Mouse (Mus musculus) forebrain, embryonic 11.5 days (tissue): ENCODE results near the gene Prss56. TPM values are rescaled to one million over a fixed set of nuclear protein-coding genes. Genes with fewer than 3 reads are reported as not detected.

ENCODE experiments used
- ATAC-seq: fragments of 200-750 bp; cut with Nextera tagmentation; replicated peaks from 2 replicates; pipeline ENCODE4 v1.8.0; 2017; ENCODE audit warnings: moderate TSS enrichment; ENCODE audit not compliant: low FRiP score
- DNase-seq: peaks from one replicate; pipeline ENCODE4 v3.0.0-alpha.2; 2017; ENCODE audit warnings: low spot score
- H3K27ac ChIP-seq: fragments of 300-500 bp; sonication (generic); 2 replicates; pipeline ENCODE4 v1.5.1; 2014; ENCODE audit warnings: low read depth, low read length
- H3K27me3 ChIP-seq: fragments of 300-500 bp; sonication (generic); 2 replicates; pipeline ENCODE4 v1.6.1; 2014; ENCODE audit warnings: mild to moderate bottlenecking, low read length, mixed read lengths; ENCODE audit not compliant: control insufficient read depth, insufficient read depth
- H3K36me3 ChIP-seq: fragments of 300-500 bp; sonication (generic); 2 replicates; pipeline ENCODE4 v1.6.1; 2014; ENCODE audit warnings: mild to moderate bottlenecking, low read length, moderate library complexity, mixed read lengths; ENCODE audit not compliant: control insufficient read depth, insufficient read depth
- H3K4me1 ChIP-seq: fragments of 300-500 bp; sonication (generic); replicated peaks from 2 replicates; pipeline ENCODE4 v1.6.1; 2014; ENCODE audit warnings: low read length, mixed read lengths; ENCODE audit not compliant: control insufficient read depth, insufficient read depth
- H3K4me2 ChIP-seq: fragments of 300-500 bp; sonication (generic); 2 replicates; pipeline ENCODE4 v1.6.1; 2014; ENCODE audit warnings: low read depth, mild to moderate bottlenecking, low read length, moderate library complexity, mixed read lengths; ENCODE audit not compliant: severe bottlenecking
- H3K4me3 ChIP-seq: fragments of 300-500 bp; sonication (generic); 2 replicates; pipeline ENCODE4 v1.5.1; 2014; ENCODE audit warnings: low read depth, low read length
- H3K9ac ChIP-seq: fragments of 300-500 bp; sonication (generic); 2 replicates; pipeline ENCODE4 v1.6.1; 2014; ENCODE audit warnings: low read length
- H3K9me3 ChIP-seq: fragments of 300-500 bp; sonication (generic); 2 replicates; pipeline ENCODE4 v1.6.1; 2016; ENCODE audit warnings: low read length, mixed read lengths; ENCODE audit not compliant: control insufficient read depth
- WGBS: fragments of 180-500 bp; shearing (Covaris S2); extraction: QIAGEN DNeasy Blood & Tissue Kit; methylation state at CpG from one replicate; pipeline ENCODE4 v1.1.7; 2014; 5-methylcytosine and 5-hydroxymethylcytosine counted together
- polyA plus RNA-seq: library from polyadenylated mRNA; unstranded; fragments of >200 nt; fragmentation: Nextera tagmentation; extraction: Ambion mirVana; gene quantifications from 2 replicates; pipeline ENCODE4 v1.2.1, GENCODE M21; 2014

Prss56 gene
- polyA plus RNA-seq, 1 experiment from 2014 or later: not detected

DNA sequence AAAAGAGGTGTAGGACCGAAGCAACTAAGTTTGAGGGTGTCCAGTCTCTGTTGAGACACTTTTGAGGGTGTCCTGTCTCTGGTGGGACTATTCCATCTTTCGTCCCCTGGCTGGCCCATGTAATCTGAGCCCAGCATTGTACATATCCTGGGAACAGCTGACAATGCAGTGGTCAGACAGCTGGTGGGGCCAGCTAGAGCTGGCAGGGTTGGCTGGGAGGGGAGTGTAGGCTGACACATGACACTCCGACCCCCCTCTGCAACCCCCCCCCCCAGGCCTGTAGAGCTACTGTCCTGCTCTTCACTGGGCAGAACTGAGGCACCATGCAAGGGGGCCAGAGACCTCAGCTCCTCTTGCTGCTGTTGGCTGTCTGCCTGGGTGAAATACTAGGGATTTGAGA, 22.4 kb downstream of the Prss56 start:
- ATAC-seq: no peak
- Histone ChIP-seq H3K9me3 (no peaks in the 10 kb centered on the region), H3K4me1 (0 out of 2 replicates have a peak, but pooled peaks cover 2% of the 10 kb centered on the region), H3K9ac (no peak overlapping the region), H3K4me2 (no peak overlapping the region), H3K27me3 (no peaks in the 10 kb centered on the region; the same call in 1 of the 2 replicates), H3K27ac (no peak overlapping the region), H3K4me3 (no peak overlapping the region), H3K36me3 (no peaks in the 10 kb centered on the region)
- 55% methylated on average over 3 of the region's 3 CpGs for WGBS
- DNase-seq: no peak

DNA sequence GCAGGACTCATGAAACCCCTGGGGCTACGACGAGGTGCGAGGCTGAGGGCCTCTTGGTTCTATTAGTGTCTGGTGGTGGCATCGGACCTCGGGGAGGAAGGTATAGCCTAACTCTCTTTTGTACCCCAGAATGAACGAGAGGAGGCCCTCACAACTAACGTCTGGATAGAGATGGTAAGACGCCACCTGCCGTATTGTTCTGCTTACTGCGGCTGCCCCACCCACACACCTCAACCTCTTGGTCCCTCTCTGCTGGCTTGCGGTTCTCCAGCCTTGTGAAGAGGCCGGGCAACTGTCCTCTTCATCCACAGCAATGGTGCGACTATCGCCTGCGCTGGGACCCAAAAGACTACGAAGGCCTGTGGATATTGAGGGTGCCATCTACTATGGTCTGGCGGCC, 23.2 kb downstream of the Prss56 start:
- 23% methylated on average over 17 of the region's 17 CpGs for WGBS

DNA sequence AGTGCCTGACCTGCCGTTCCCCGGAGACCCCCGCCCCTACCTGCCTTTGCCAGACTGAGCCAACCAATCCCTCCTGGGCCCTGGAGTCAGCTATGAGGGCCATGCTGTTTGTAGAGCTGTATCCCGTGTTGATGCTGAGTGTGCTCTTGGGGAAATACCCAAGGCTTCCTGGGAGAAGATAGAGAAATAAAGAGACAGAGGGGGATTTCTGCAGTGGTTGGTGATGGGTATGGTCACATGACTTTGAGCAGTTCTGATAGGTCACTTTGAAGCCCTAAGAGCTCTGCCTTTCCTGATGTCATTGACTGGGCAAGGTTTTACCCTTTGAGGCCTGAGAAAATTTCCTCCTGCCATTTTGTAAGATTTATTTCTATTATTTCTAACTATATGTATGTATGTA, 28.3 kb downstream of the Prss56 start:
- H3K27me3 ChIP-seq: no peaks in the 10 kb centered on the region; the same call in 1 of the 2 replicates
- peaks cover 10% of the 10 kb centered on the region for H3K4me1 ChIP-seq
- no peak overlapping the region for H3K9ac ChIP-seq
- WGBS: 90% methylated on average over 4 of the region's 4 CpGs
- H3K36me3 ChIP-seq: no peaks in the 10 kb centered on the region
- no peak overlapping the region for H3K4me3 ChIP-seq
- no peak for DNase-seq
- H3K9me3 ChIP-seq: no peaks in the 10 kb centered on the region
- H3K4me2 ChIP-seq: no peak overlapping the region
- ATAC-seq: no peak
- H3K27ac ChIP-seq: no peak overlapping the region

More for the DNA sequence above, 23.2 kb downstream of the Prss56 start:
- 0 out of 2 replicates have a peak, but pooled peaks cover 2% of the 10 kb centered on the region for H3K4me1 ChIP-seq
- H3K27ac ChIP-seq: no peak overlapping the region
- no peak overlapping the region for H3K9ac ChIP-seq
- no peak overlapping the region for H3K4me2 ChIP-seq
- no peaks in the 10 kb centered on the region for H3K9me3 ChIP-seq
- ATAC-seq (no peak), DNase-seq (no peak)
- no peak overlapping the region for H3K4me3 ChIP-seq
- H3K27me3 ChIP-seq: no peaks in the 10 kb centered on the region; the same call in 1 of the 2 replicates
- H3K36me3 ChIP-seq: no peaks in the 10 kb centered on the region

DNA sequence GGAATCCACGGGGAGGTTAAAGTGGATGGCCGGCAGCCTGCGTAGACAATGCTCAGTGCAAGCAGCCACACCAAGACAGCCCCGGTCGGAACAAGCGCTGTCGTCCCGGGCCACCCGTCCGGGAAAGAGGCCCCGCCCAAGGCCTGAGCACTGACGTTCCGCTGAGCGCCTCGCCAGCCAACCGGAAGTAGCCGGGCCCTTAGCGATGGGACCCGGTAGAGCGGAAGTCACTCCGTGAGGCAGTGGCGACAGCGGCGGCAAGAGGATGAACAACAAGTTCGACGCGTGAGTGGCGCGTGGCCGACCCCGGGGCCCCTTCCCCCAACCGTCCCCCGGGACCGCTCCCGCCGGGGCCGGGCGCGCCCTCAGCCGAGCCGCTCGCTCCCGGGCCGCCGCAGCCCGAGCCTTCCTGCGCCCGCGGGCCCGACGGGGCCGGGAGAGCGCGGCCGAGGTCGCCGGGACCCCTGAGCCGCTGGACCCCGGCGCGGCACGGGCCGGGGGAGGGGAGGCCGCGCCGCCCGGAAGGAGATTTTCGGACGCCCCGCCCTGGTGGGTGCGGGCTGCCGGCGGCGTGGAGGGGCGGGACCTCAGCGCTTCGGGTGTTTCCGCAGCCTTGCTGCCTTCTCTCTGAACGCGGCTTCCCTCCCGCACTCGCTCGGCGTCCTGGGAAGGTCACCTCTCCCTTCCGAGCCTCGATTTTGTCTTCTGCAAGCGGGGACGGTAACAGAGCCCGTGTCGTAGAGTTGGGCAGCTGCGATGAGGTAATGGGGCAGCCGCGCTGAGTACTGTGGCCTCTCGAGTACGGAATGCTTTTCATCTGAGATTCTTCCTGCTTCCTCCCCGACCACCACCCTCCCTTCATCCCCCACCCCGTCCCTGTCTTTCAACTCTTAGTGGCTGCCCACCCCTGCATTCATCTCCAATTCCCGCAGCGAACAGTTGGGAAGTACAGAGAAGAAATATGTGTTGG, 30.9 kb downstream of the Prss56 start, which contains the start of gene Eif4e2:
Gene Eif4e2 (plus strand): TSS at position 180 of the 970 bp plus-strand sequence.
- H3K4me3 ChIP-seq: peak within 1 kb of the TSS; percentile 78
- peak within 1 kb of the TSS; percentile 77 for H3K4me2 ChIP-seq
- DNase-seq: peak; percentile 97
- no peaks in the 10 kb centered on the region for H3K36me3 ChIP-seq
- no peaks in the 10 kb centered on the region for H3K27me3 ChIP-seq
- H3K9ac ChIP-seq: peak within 1 kb of the TSS; percentile 97
- ATAC-seq: peak; percentile 97
- 1% methylated on average over 80 of the region's 99 CpGs for WGBS
- H3K4me1 ChIP-seq: peaks cover 10% of the 10 kb centered on the region
- peak within 1 kb of the TSS; percentile 97 for H3K27ac ChIP-seq
- H3K9me3 ChIP-seq: no peaks in the 10 kb centered on the region

DNA sequence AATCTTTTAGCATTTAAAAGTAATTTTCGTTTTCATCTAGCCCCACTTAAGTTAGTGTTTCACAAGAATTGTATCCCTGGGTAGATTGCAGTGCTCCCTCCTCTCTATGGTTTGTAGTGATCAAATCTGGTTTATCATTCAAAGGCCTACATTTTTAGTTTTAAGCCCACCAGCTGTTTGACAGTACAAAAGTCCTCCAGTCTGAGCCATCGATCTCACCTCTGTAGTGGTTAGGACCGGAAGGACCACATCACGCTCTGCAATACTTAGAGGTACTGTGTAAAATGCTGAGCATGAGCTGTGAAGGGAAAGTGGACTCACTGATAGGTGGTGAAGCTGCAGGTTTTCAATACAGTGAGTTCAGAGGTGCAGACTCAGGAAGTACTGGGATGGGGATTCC, 31.6 kb downstream of the Prss56 start:
- no peaks in the 10 kb centered on the region for H3K9me3 ChIP-seq
- ATAC-seq (no peak), DNase-seq (no peak)
- no peaks in the 10 kb centered on the region for H3K27me3 ChIP-seq
- peak overlapping the region; percentile 97 for H3K27ac ChIP-seq
- H3K4me2 ChIP-seq: peak overlapping the region; percentile 77
- peaks cover 10% of the 10 kb centered on the region for H3K4me1 ChIP-seq
- peak overlapping the region; percentile 78 for H3K4me3 ChIP-seq
- peak overlapping the region; percentile 97 for H3K9ac ChIP-seq
- 46% methylated on average over 4 of the region's 4 CpGs for WGBS
- no peaks in the 10 kb centered on the region; the same call in 1 of the 2 replicates for H3K36me3 ChIP-seq

DNA sequence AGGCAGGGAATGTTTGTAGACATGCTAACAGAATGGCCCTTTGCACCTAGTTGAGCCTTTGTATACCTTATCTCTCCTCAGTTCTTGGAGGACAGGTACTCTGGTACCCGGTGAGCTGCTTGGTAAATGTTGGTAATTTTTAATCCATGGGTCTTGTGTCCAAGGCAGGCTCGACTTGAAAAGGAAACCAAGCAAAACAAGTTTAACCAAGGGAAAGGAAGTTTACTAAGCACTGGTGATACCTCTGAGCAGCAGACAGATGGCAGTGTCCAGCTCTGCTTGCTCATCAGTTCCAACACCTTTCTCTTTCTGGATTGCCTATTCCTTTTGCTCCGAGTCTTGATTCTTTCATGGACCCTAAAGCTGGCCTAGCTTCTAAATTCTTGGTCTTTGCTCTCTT, 34.8 kb downstream of the Prss56 start:
- ATAC-seq (no peak), DNase-seq (no peak)
- Histone ChIP-seq H3K27me3 (no peaks in the 10 kb centered on the region), H3K27ac (no peak overlapping the region), H3K4me3 (no peak overlapping the region), H3K4me1 (peaks cover 10% of the 10 kb centered on the region), H3K4me2 (no peak overlapping the region), H3K36me3 (peaks cover 4% of the 10 kb centered on the region), H3K9me3 (no peaks in the 10 kb centered on the region), H3K9ac (no peak overlapping the region)
- WGBS: 70% methylated on average over 3 of the region's 3 CpGs

DNA sequence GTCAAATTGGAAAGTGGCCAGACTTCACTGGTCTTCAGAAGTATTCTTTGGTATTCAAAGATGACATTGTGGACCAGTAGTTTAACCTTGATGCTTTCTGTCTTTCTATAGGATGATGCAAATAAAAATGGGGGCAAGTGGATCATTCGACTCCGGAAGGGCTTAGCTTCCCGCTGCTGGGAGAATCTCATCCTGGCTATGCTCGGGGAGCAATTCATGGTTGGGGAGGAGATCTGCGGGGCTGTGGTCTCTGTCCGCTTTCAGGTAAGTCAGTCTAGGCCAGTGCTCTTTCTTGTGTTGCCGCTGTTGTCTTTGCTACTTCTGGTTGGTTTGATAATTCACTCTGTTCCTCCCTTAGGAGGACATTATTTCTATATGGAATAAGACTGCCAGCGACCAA, 42.6 kb downstream of the Prss56 start:
- Histone ChIP-seq H3K4me1 (no peaks in the 10 kb centered on the region), H3K9ac (no peak overlapping the region), H3K4me2 (no peak overlapping the region), H3K36me3 (peaks cover 17% of the 10 kb centered on the region), H3K9me3 (no peaks in the 10 kb centered on the region), H3K27ac (no peak overlapping the region), H3K27me3 (no peaks in the 10 kb centered on the region), H3K4me3 (no peak overlapping the region)
- ATAC-seq (no peak), DNase-seq (no peak)
- 97% methylated on average over 8 of the region's 8 CpGs for WGBS

DNA sequence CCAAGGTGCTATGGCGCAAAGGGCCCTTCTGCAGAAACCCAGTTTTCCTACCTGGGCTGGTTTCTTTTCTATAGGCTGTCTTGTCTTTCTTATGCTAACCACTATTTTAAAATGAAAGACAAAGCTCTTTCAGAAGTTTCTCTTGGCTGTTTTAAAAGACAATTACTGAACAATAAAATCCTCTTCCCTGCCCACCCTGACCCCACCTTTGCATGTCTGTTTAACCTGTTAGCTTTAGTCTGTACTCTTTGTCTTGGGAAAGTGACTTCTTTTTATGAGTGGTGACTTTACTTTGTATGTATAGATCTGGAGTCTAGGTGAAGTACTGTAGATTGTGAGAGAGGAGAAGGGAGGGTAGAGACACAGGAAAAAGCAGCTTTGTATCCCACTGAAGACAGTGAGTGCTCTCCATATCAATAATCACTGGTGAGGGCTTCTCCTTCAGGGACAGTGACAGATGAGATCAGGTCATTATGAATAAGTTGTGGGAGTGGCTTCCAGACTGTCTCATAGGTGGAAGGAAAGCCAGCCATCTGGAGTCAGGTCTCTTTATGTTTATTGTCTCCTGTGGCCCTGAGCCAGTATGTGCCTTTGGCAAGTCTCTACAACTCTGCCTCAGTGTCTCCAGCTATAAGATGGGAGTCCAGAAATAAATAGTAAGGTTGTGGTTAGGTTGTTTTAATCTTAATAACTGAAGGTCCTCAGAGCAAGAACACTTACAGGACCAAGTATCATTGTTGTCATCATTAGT, 43.5 kb downstream of the Prss56 start:
- DNase-seq (no peak), ATAC-seq (no peak)
- 96% methylated on average over 1 of the region's 1 CpGs for WGBS
- H3K9ac ChIP-seq: no peak overlapping the region
- H3K4me2 ChIP-seq: no peak overlapping the region
- peaks cover 17% of the 10 kb centered on the region for H3K36me3 ChIP-seq
- no peaks in the 10 kb centered on the region for H3K27me3 ChIP-seq
- no peak overlapping the region for H3K4me3 ChIP-seq
- no peaks in the 10 kb centered on the region for H3K9me3 ChIP-seq
- no peak overlapping the region for H3K27ac ChIP-seq
- no peaks in the 10 kb centered on the region for H3K4me1 ChIP-seq
